Mouse (Mus musculus): Measurements from ENCODE around the gene 1700018B08Rik.
A peak's percentile ranks its signal among the peaks of the same experiment; 100 is the strongest.

1700018B08Rik gene

GRCm38 (mm10) chr8:121544276-121544785 lies at the start of gene 1700018B08Rik:
Gene 1700018B08Rik, minus strand, starts transcription at chr8:121544320.
- DNase-seq (ENCODE audit: low spot score) = no peak

GRCm38 (mm10) chr8:121593293-121593692 lies 49.2 kb upstream of the 1700018B08Rik start:
- no peak for DNase-seq (ENCODE audit: low spot score)

GRCm38 (mm10) chr8:121591178-121592066 lies 47.3 kb upstream of the 1700018B08Rik start:
- peak; percentile 59 for DNase-seq (ENCODE audit: low spot score)

GRCm38 (mm10) chr8:121590203-121591177 lies 46.4 kb upstream of the 1700018B08Rik start, which contains the start of gene Map1lc3b:
Gene Map1lc3b, plus strand, starts transcription at chr8:121590361.
- DNase-seq (ENCODE audit: low spot score) = peak; percentile 98

- DNase-seq (ENCODE audit: low spot score) = no peak
These were observed 45.1 kb upstream of the 1700018B08Rik start for GRCm38 (mm10) chr8:121589205-121589726.

- peak; percentile 40 for DNase-seq (ENCODE audit: low spot score)
These were observed 44.6 kb upstream of the 1700018B08Rik start for GRCm38 (mm10) chr8:121588750-121589149.

GRCm38 (mm10) chr8:121585159-121585825 lies 41.2 kb upstream of the 1700018B08Rik start:
- DNase-seq (ENCODE audit: low spot score) = peak; percentile 98

- DNase-seq (ENCODE audit: low spot score) = no peak
These were observed 40.6 kb upstream of the 1700018B08Rik start for GRCm38 (mm10) chr8:121584730-121585129.

- no peak for DNase-seq (ENCODE audit: low spot score)
These were observed 39.5 kb upstream of the 1700018B08Rik start for GRCm38 (mm10) chr8:121583653-121584052.

- no peak for DNase-seq (ENCODE audit: low spot score)
These were observed 36.3 kb upstream of the 1700018B08Rik start for GRCm38 (mm10) chr8:121580465-121580864.

- peak; percentile 85 for DNase-seq (ENCODE audit: low spot score)
These were observed 34.7 kb upstream of the 1700018B08Rik start, which contains the start of gene Fbxo31 for GRCm38 (mm10) chr8:121578676-121579451. Gene Fbxo31, minus strand, starts transcription at chr8:121578806.

GRCm38 (mm10) chr8:121577751-121578675 lies 33.9 kb upstream of the 1700018B08Rik start:
- DNase-seq (ENCODE audit: low spot score) = no peak

- DNase-seq (ENCODE audit: low spot score) = no peak
These were observed 31.5 kb upstream of the 1700018B08Rik start for GRCm38 (mm10) chr8:121575661-121576060.

- peak; percentile 23 for DNase-seq (ENCODE audit: low spot score)
These were observed 29.2 kb upstream of the 1700018B08Rik start for GRCm38 (mm10) chr8:121573275-121573674.

GRCm38 (mm10) chr8:121572121-121572520 lies 28.0 kb upstream of the 1700018B08Rik start:
- no peak for DNase-seq (ENCODE audit: low spot score)

GRCm38 (mm10) chr8:121570801-121571200 lies 26.7 kb upstream of the 1700018B08Rik start:
- DNase-seq (ENCODE audit: low spot score) = no peak

GRCm38 (mm10) chr8:121570335-121570734 lies 26.2 kb upstream of the 1700018B08Rik start:
- no peak for DNase-seq (ENCODE audit: low spot score)

GRCm38 (mm10) chr8:121568321-121568720 lies 24.2 kb upstream of the 1700018B08Rik start:
- DNase-seq (ENCODE audit: low spot score) = no peak

GRCm38 (mm10) chr8:121563701-121564100 lies 19.6 kb upstream of the 1700018B08Rik start:
- DNase-seq (ENCODE audit: low spot score) = no peak
